Mouse (Mus musculus) limb, embryonic 14.5 days (tissue): ENCODE data around the gene Tbx3. TPM values are rescaled to one million over a fixed set of nuclear protein-coding genes. Genes with fewer than 3 reads are reported as not detected.

Experiments
- ATAC-seq: fragments of 200-750 bp; cut with Nextera tagmentation; 2 replicates; pipeline ENCODE4 v1.8.0; 2017; ENCODE audit warnings: low read depth, moderate number of reproducible peaks, moderate TSS enrichment; ENCODE audit not compliant: low FRiP score
- DNase-seq: peaks from one replicate; pipeline ENCODE4 v3.0.0-alpha.2; 2015; ENCODE audit warnings: low spot score
- H3K27ac ChIP-seq: fragments of 300-500 bp; sonication (generic); replicated peaks from 2 replicates; pipeline ENCODE4 v1.5.1; 2014; ENCODE audit warnings: low read depth, mild to moderate bottlenecking, low read length, moderate library complexity, mixed read lengths
- H3K27me3 ChIP-seq: fragments of 300-500 bp; sonication (generic); 2 replicates; pipeline ENCODE4 v1.6.1; 2014; ENCODE audit warnings: low read length, mixed read lengths; ENCODE audit not compliant: control insufficient read depth, insufficient read depth
- H3K36me3 ChIP-seq: fragments of 300-500 bp; sonication (generic); 2 replicates; pipeline ENCODE4 v1.6.1; 2014; ENCODE audit warnings: mild to moderate bottlenecking, low read length, moderate library complexity, mixed read lengths; ENCODE audit not compliant: control insufficient read depth, insufficient read depth
- H3K4me1 ChIP-seq: fragments of 300-500 bp; sonication (generic); 2 replicates; pipeline ENCODE4 v1.6.1; 2014; ENCODE audit warnings: antibody characterized with exemption, low read length, mixed read lengths; ENCODE audit not compliant: control insufficient read depth, insufficient read depth
- H3K4me2 ChIP-seq: fragments of 300-500 bp; sonication (generic); replicated peaks from 2 replicates; pipeline ENCODE4 v1.6.1; 2014; ENCODE audit warnings: low read depth, mild to moderate bottlenecking, low read length, moderate library complexity; ENCODE audit not compliant: severe bottlenecking
- H3K4me3 ChIP-seq: fragments of 300-500 bp; sonication (generic); replicated peaks from 2 replicates; pipeline ENCODE4 v1.5.1; 2014; ENCODE audit warnings: low read length
- H3K9ac ChIP-seq: fragments of 300-500 bp; sonication (generic); 2 replicates; pipeline ENCODE4 v1.6.1; 2014; ENCODE audit warnings: mild to moderate bottlenecking, low read depth, low read length, moderate library complexity; ENCODE audit not compliant: severe bottlenecking
- H3K9me3 ChIP-seq: fragments of 300-500 bp; sonication (generic); 2 replicates; pipeline ENCODE4 v1.6.1; 2016; ENCODE audit warnings: low read length; ENCODE audit not compliant: control insufficient read depth
- POLR2A ChIP-seq: fragments of 200-500 bp; IDR thresholded peaks from 2 replicates; pipeline ENCODE4 v1.8.0; 2012; ENCODE audit warnings: inconsistent platforms, mild to moderate bottlenecking, moderate library complexity, borderline replicate concordance; ENCODE audit not compliant: insufficient read depth, insufficient read length; ENCODE audit errors: extremely low read depth
- WGBS: fragments of 180-500 bp; shearing (Covaris S2); extraction: QIAGEN DNeasy Blood & Tissue Kit; methylation state at CpG from one replicate; pipeline ENCODE4 v1.1.7; 2014; 5-methylcytosine and 5-hydroxymethylcytosine counted together
- polyA plus RNA-seq, 2 experiments: library from polyadenylated mRNA; depleted of rRNA in 1 of 2; stranded (reverse) in 1 of 2; unstranded in 1 of 2; fragments of >200 nt; fragmentation: Nextera tagmentation in 1 of 2; extraction: Ambion mirVana in 1 of 2; gene quantifications; 2 replicates each; pipeline versions ENCODE4 v1.2.1 to v1.2.3; 2012 to 2014

Gene Tbx3
- polyA plus RNA-seq, 2 experiments = 18.6 to 23.9 TPM

GRCm38 (mm10) chr5:119660526-119661410 is 9.7 kb upstream of the Tbx3 start:
- Histone ChIP-seq H3K36me3 (no peaks in the 10 kb centered on the region), H3K4me2 (no peak overlapping the region), H3K4me1 (peaks cover 2% of the 10 kb centered on the region; the same call in 1 of the 2 replicates), H3K9me3 (no peaks in the 10 kb centered on the region), H3K27ac (no peak overlapping the region), H3K27me3 (peaks cover 88% of the 10 kb centered on the region), H3K9ac (no peak overlapping the region), H3K4me3 (no peak overlapping the region)
- ATAC-seq (no peak; the same call in 1 of the 2 replicates), DNase-seq (no peak)
- no peak for TF ChIP-seq POLR2A
- 4% methylated on average over 25 of the region's 25 CpGs for WGBS

DNA sequence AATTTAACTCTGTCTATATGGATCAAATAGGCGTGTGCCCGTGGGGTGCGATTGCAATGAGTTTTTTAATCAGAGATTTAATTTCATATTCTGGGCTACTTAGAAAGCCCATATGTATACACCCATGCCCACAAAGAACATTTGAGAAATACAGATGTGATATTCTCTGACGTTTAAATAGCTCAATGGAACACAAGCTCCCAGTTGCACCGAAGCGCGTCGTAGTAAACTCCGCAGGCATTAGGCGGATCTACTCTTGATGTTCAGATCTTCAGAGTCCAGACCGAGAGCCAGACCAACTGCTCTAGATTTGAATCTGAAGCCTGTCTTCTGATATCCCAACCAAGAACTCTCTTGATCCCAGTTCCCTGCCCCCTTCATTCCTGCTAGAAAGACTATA is 9.0 kb upstream of the Tbx3 start:
- H3K36me3 ChIP-seq = no peaks in the 10 kb centered on the region
- no peaks in the 10 kb centered on the region for H3K9me3 ChIP-seq
- DNase-seq (no peak), ATAC-seq (no peak)
- H3K27ac ChIP-seq = no peak overlapping the region
- H3K4me3 ChIP-seq = no peak overlapping the region
- no peak for TF ChIP-seq POLR2A
- WGBS = 4% methylated on average over 11 of the region's 11 CpGs
- no peak overlapping the region for H3K9ac ChIP-seq
- peaks cover 2% of the 10 kb centered on the region; the same call in 1 of the 2 replicates for H3K4me1 ChIP-seq
- no peak overlapping the region for H3K4me2 ChIP-seq
- peaks cover 85% of the 10 kb centered on the region for H3K27me3 ChIP-seq

DNA sequence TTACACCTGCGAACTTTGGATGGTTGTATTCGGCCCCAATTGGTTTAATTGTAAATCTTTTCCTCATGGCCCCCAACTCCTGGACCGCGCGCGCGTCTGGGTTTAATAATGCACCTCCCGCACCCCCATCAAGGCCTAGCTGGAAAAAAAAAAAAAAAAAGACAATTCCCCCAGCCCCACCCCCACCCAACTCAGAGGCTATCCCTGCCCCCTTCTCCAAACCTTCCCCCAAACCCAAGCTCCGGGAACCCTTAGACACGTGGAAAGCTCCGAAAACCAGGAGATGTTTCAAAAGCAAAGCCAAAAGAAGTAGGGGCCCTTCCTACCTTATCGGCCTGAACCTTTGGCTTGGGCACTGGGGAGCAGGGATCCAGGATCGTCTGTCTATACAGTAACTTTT is 8.1 kb upstream of the Tbx3 start:
- TF ChIP-seq POLR2A = no peak
- H3K36me3 ChIP-seq = no peaks in the 10 kb centered on the region
- H3K27ac ChIP-seq = no peak overlapping the region
- ATAC-seq = no peak
- H3K4me2 ChIP-seq = peak overlapping the region; percentile 23; the same call in 1 of the 2 replicates
- 2% methylated on average over 13 of the region's 13 CpGs for WGBS
- H3K27me3 ChIP-seq = peaks cover 87% of the 10 kb centered on the region
- peaks cover 2% of the 10 kb centered on the region; the same call in 1 of the 2 replicates for H3K4me1 ChIP-seq
- no peak overlapping the region for H3K4me3 ChIP-seq
- no peak for DNase-seq
- no peaks in the 10 kb centered on the region for H3K9me3 ChIP-seq
- no peak overlapping the region for H3K9ac ChIP-seq

DNA sequence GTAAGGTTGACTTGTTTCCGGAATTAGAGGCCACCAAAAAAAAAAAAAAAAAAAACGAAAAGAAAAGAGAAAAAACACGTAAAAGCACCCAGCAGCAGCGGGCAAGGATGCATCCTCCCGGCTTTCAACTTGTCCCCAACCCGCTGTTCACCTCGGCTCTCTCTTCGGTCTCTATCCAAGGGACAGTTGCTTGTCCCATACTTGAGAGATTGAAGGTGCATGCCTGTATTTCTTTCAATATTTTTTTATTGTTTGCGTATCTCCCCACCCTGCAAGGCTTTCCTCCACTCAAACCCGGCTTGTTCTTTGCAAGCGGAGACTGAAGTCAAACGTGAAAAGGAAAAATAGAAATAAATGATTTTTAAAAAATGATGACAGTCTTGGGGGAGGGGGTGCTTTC is 7.7 kb upstream of the Tbx3 start:
- Histone ChIP-seq H3K27me3 (peaks cover 87% of the 10 kb centered on the region), H3K4me2 (peak overlapping the region; percentile 23; the same call in 1 of the 2 replicates), H3K4me1 (peaks cover 2% of the 10 kb centered on the region; the same call in 1 of the 2 replicates), H3K27ac (no peak overlapping the region), H3K9ac (no peak overlapping the region), H3K4me3 (no peak overlapping the region), H3K9me3 (no peaks in the 10 kb centered on the region), H3K36me3 (no peaks in the 10 kb centered on the region)
- DNase-seq (no peak), ATAC-seq (no peak)
- 10% methylated on average over 12 of the region's 12 CpGs for WGBS
- no peak for TF ChIP-seq POLR2A

DNA sequence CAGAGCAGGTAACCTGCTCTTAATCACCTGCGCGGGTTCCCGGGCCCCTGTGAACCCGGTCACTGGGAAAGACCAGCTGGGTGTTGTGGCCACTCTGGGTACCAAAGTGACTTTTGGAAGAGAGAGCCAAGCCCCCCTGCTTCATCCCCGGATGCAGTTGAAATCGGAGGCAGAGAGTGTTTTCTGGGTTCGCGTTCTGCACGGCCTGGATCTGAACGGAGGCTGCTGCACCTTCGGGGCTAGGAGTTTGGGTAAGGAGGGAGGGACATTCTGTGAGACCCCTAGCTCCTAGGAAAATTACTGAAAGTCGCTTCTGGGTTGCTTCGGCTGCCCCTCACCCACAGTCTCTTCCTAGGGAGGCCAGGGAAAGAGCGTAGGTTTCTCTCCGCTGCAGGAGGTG is 7.2 kb upstream of the Tbx3 start:
- no peak for TF ChIP-seq POLR2A
- peaks cover 2% of the 10 kb centered on the region; the same call in 1 of the 2 replicates for H3K4me1 ChIP-seq
- ATAC-seq (no peak), DNase-seq (no peak)
- H3K36me3 ChIP-seq = no peaks in the 10 kb centered on the region
- no peak overlapping the region for H3K27ac ChIP-seq
- no peaks in the 10 kb centered on the region for H3K9me3 ChIP-seq
- peaks cover 87% of the 10 kb centered on the region for H3K27me3 ChIP-seq
- H3K4me2 ChIP-seq = peak overlapping the region; percentile 23; the same call in 1 of the 2 replicates
- no peak overlapping the region for H3K9ac ChIP-seq
- no peak overlapping the region for H3K4me3 ChIP-seq
- 5% methylated on average over 15 of the region's 15 CpGs for WGBS
